Mouse (Mus musculus) testis, adult 2 months (tissue): ENCODE measurements around the gene Gusb. TPM values are rescaled to one million over a fixed set of nuclear protein-coding genes. Genes with fewer than 3 reads are reported as not detected.
"Not testable (repeated sequence)": the region's sequence is repeated elsewhere in the genome, so short reads cannot be mapped to it uniquely, and the experiment has no call there.

ENCODE experiments used
- H3K27ac ChIP-seq: fragments of 200-500 bp; 2 replicates; pipeline ENCODE4 v1.5.1; 2012; ENCODE audit warnings: low read depth, low read length; ENCODE audit not compliant: control insufficient read depth, insufficient read depth
- H3K27me3 ChIP-seq: fragments of 200-500 bp; 2 replicates; pipeline ENCODE4 v1.6.1; 2012; ENCODE audit warnings: mild to moderate bottlenecking, low read length, moderate library complexity; ENCODE audit not compliant: control insufficient read depth, insufficient read depth
- H3K36me3 ChIP-seq: fragments of 200-500 bp; 2 replicates; pipeline ENCODE4 v1.6.1; 2012; ENCODE audit warnings: mild to moderate bottlenecking, low read length; ENCODE audit not compliant: control insufficient read depth, insufficient read depth
- H3K4me1 ChIP-seq: fragments of 200-500 bp; 2 replicates; pipeline ENCODE4 v1.6.1; 2012; ENCODE audit warnings: low read length; ENCODE audit not compliant: control insufficient read depth, insufficient read depth
- H3K4me3 ChIP-seq: fragments of 200-500 bp; 2 replicates; pipeline ENCODE4 v1.5.1; 2012; ENCODE audit warnings: low read depth, mild to moderate bottlenecking, low read length, moderate library complexity, mixed read lengths; ENCODE audit not compliant: control insufficient read depth
- CTCF ChIP-seq: fragments of 200-500 bp; IDR thresholded peaks from 2 replicates; pipeline ENCODE4 v1.5.1; 2012; ENCODE audit warnings: low read depth, mild to moderate bottlenecking, inconsistent platforms, low read length, moderate library complexity; ENCODE audit not compliant: control insufficient read depth, insufficient read depth, insufficient replicate concordance
- POLR2A ChIP-seq: fragments of 200-500 bp; IDR thresholded peaks from 2 replicates; pipeline ENCODE4 v1.6.1; 2012; ENCODE audit warnings: low read depth, mild to moderate bottlenecking, inconsistent platforms, low read length, moderate library complexity; ENCODE audit not compliant: control insufficient read depth
- polyA plus RNA-seq: library from polyadenylated mRNA; depleted of rRNA; stranded (reverse); fragments of >200 nt; gene quantifications from 2 replicates; pipeline ENCODE4 v1.2.3, GENCODE M21; 2012

The Gusb gene
- polyA plus RNA-seq, 1 experiment = 6.2 TPM

- TF ChIP-seq CTCF = no peak
- TF ChIP-seq POLR2A = no peak
- no peaks in the 10 kb centered on the region for H3K4me1 ChIP-seq
- no peak overlapping the region for H3K27ac ChIP-seq
- no peaks in the 10 kb centered on the region for H3K27me3 ChIP-seq
- no peaks in the 10 kb centered on the region; the same call in 1 of the 2 replicates for H3K36me3 ChIP-seq
- H3K4me3 ChIP-seq = no peak overlapping the region
Observed at GRCm38 (mm10) chr5:129966448-129966847, 36.4 kb downstream of the Gusb start.

GRCm38 (mm10) chr5:129963224-129963623 is 39.6 kb downstream of the Gusb start:
- no peak overlapping the region for H3K4me3 ChIP-seq
- no peak for TF ChIP-seq CTCF
- no peak overlapping the region for H3K27ac ChIP-seq
- H3K36me3 ChIP-seq = no peaks in the 10 kb centered on the region
- no peaks in the 10 kb centered on the region for H3K27me3 ChIP-seq
- no peaks in the 10 kb centered on the region for H3K4me1 ChIP-seq

- Histone ChIP-seq H3K36me3 (no peaks in the 10 kb centered on the region; the same call in 1 of the 2 replicates), H3K27ac (no peak overlapping the region), H3K4me3 (no peak overlapping the region), H3K27me3 (no peaks in the 10 kb centered on the region), H3K4me1 (no peaks in the 10 kb centered on the region; the same call in 1 of the 2 replicates)
- TF ChIP-seq POLR2A (no peak), CTCF (no peak)
Observed at GRCm38 (mm10) chr5:129955792-129956191, 47.1 kb downstream of the Gusb start.

GRCm38 (mm10) chr5:129954473-129955254 is 48.2 kb downstream of the Gusb start:
- Histone ChIP-seq H3K4me3 (no peak overlapping the region), H3K27me3 (no peaks in the 10 kb centered on the region), H3K36me3 (no peaks in the 10 kb centered on the region; the same call in 1 of the 2 replicates), H3K27ac (no peak overlapping the region), H3K4me1 (no peaks in the 10 kb centered on the region; the same call in 1 of the 2 replicates)
- TF ChIP-seq POLR2A = no peak
- no peak for TF ChIP-seq CTCF

GRCm38 (mm10) chr5:129952143-129952542 is 50.7 kb downstream of the Gusb start:
- H3K27me3 ChIP-seq = no peaks in the 10 kb centered on the region
- no peak for TF ChIP-seq CTCF
- TF ChIP-seq POLR2A = no peak
- no peak overlapping the region for H3K27ac ChIP-seq
- no peak overlapping the region for H3K4me3 ChIP-seq
- H3K4me1 ChIP-seq = no peaks in the 10 kb centered on the region; the same call in 1 of the 2 replicates
- peaks cover 2% of the 10 kb centered on the region; the same call in 1 of the 2 replicates for H3K36me3 ChIP-seq

GRCm38 (mm10) chr5:129947528-129948033 is 55.3 kb downstream of the Gusb start:
- Histone ChIP-seq H3K4me3 (no peak overlapping the region), H3K27ac (no peak overlapping the region), H3K4me1 (peaks cover 2% of the 10 kb centered on the region), H3K36me3 (peaks cover 2% of the 10 kb centered on the region; the same call in 1 of the 2 replicates), H3K27me3 (no peaks in the 10 kb centered on the region)
- TF ChIP-seq POLR2A = no peak
- no peak for TF ChIP-seq CTCF

- H3K36me3 ChIP-seq = no peaks in the 10 kb centered on the region; the same call in 1 of the 2 replicates
- H3K27ac ChIP-seq = no peak overlapping the region
- no peak for TF ChIP-seq CTCF
- no peak for TF ChIP-seq POLR2A
- no peaks in the 10 kb centered on the region for H3K27me3 ChIP-seq
- peaks cover 3% of the 10 kb centered on the region for H3K4me1 ChIP-seq
- H3K4me3 ChIP-seq = no peak overlapping the region
Observed at GRCm38 (mm10) chr5:129943402-129943801, 59.4 kb downstream of the Gusb start.

- not testable (repeated sequence) for H3K27me3 ChIP-seq, H3K36me3 ChIP-seq, H3K4me1 ChIP-seq
- H3K4me3 ChIP-seq = peak overlapping the region; percentile 95
- H3K27ac ChIP-seq = peak overlapping the region; percentile 81
Observed at GRCm38 (mm10) chr5:129942073-129942939, 60.5 kb downstream of the Gusb start.
